Mouse (Mus musculus): ENCODE data around the gene Rsph3b.
"Not testable (repeated sequence)": the region's sequence is repeated elsewhere in the genome, so short reads cannot be mapped to it uniquely, and the experiment has no call there.

The Rsph3b gene

DNA sequence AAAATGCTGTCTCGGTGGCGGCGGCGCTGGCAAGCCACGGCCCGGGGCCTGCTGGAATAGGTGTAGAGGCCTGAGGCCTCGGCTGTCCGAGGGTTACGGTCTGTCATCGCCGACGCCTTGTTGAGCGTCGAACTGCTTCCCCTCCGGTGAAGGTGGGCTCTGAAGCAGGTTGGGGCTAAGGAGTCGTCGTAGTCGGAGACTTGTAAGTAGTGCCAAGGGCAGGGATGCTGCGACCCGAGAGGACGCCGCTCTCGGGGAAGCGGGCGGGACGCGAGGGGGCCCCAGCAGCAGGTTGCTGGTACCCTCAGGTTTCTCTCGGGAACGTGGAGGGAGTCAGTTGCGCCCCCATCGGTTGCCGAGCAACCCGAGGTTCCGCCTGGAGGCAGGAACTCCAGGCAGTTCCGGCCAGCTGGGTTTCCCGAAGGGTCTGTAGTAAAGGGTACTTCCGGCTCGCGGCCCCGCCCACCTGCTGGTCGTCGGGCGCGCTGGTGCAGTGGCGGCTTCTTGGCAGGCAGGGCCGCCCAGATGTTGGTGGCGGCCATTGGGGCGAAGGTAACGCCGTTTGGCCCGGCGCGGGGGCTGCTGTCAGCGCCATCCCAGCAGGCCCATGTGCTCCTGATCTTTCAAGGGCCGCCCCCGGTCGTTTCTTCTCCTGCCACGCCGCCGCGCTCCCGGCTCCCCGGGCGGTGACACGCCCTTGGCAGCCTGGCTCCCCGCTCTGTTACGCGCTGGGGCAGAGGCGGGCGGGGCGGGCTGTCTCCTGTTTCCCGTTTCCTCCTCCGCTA, at the start of gene Rsph3b:
Rsph3b (minus strand) TSS at position 699 of the 785 bp plus-strand sequence.
- DNase-seq (ENCODE audit: low read depth, low spot score), result not testable (repeated sequence)

DNA sequence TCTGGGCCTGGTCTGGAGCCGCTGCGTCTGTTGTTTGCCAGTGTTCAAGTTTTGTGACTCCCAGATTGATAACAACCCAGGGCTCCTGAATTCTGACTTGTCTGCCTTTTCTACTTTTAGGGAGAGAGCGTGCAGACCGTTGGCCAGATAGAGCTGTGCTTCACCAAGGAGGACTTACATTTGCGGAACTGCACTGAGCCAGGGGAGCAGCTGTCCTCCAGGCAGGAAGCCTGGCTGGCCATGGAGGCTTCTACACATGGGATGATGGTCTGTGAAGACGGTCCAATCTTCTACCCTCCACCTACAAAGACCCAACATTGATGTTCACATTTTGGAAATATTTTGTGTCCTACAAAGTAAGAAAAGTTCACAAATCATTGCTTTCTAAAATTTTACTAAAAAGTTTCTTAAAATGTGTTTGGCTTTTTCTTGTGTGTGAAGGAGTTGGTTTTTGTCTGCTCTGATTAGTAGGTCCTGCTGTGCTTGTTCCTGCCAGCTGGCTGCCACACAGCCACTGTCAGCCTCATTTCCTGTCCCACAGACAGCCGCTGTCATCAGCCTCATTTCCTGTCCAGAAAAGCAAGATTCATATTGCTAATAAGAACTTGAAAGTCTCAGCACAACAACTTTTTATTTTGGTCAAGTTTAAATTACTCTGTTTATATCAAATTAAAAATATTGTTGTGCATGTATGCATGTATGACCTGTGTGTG, 49.5 kb upstream of the Rsph3b start:
- DNase-seq (ENCODE audit: low read depth, low spot score), result not testable (repeated sequence)

DNA sequence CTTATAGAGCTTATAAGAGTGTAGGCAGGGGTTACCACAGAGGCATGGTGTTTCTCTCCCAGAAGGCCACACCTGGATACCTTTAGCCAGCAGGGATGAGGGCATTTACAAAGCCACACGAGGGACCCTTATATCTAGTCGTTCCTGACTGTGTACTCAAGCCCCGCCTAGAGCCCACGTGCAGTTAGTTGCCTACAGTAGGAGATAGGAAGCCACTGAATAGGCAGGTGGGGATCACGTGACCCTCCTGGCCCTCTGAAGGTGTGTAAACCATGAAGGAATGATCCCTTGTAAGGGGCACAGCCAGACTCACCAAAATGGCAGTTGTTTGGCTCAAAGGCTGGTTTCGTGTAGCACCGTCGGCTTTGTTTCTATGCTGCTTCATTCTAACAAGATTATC, 48.3 kb upstream of the Rsph3b start:
- DNase-seq (ENCODE audit: low read depth, low spot score), result not testable (repeated sequence)

GRCm38 (mm10) chr17:6995504-6995903, 47.0 kb upstream of the Rsph3b start:
- not testable (repeated sequence) for DNase-seq (ENCODE audit: low read depth, low spot score)

DNA sequence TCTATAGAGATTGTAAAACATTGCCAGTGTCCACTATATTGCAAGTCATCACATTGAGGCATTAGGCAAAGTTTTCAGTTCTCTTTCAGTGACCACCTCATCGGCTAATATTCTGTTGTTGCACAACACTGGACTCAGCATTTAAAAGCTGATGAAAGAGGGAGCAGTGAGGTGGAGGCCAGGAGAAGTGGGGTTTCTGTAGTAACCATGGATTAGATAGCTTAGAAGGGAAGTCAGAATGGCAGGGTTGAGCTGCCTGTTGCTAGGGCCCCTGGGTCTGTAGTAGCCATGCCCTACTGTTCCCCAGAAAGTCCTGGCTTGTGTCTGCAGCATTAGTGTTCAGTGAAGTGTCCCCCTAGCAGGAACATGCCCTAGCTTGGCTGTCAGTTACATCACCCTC, 37.6 kb upstream of the Rsph3b start:
- DNase-seq (ENCODE audit: low read depth, low spot score), result not testable (repeated sequence)

DNA sequence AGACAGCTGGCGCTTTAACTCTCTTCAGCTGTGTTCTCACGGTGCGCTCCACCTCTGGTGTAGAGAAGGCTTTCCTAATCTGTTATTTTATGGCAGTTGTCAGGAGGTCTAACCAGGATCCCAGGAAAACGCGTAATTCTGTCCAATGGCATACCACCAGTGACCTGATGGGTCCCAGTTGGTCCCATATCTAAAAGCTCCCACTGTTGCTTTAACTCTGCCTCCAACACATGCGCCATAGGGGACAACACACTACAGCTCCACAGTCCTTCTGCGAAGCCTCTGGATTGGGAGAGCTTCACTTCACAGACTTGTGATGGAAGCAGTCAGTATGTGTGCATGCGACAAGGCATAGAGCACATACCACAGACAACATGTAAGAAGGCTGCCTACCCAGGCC, 31.7 kb upstream of the Rsph3b start:
- DNase-seq (ENCODE audit: low read depth, low spot score), result not testable (repeated sequence)

DNA sequence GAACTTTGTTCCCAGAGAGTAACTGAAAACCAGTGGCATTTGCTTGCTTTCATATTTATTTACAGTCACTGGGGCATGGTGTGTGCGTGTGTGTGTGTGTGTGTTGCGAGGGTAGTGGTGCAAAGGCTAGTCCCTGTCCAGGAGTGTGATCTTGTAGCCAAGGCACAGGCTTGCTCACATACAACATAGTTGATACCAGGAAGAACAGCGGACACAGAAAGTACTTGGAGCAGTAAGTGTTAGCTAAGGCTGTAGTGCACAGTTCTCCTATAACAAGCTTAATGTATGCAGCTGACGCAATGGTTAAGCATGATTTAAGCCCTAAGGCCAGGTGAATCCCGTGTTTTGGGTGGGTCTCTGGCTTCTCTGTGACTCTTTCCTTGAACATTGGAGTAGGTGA, 30.9 kb upstream of the Rsph3b start:
- not testable (repeated sequence) for DNase-seq (ENCODE audit: low read depth, low spot score)

- not testable (repeated sequence) for DNase-seq (ENCODE audit: low read depth, low spot score)
Observed at GRCm38 (mm10) chr17:6978287-6979248, 30.1 kb upstream of the Rsph3b start, which contains the start of gene Gm49721. TSS of gene Gm49721 (plus strand) at chr17:6978904.

GRCm38 (mm10) chr17:6974985-6975384, 26.5 kb upstream of the Rsph3b start:
- DNase-seq (ENCODE audit: low read depth, low spot score), result not testable (repeated sequence)

GRCm38 (mm10) chr17:6972836-6973396, 24.4 kb upstream of the Rsph3b start:
- not testable (repeated sequence) for DNase-seq (ENCODE audit: low read depth, low spot score)

DNA sequence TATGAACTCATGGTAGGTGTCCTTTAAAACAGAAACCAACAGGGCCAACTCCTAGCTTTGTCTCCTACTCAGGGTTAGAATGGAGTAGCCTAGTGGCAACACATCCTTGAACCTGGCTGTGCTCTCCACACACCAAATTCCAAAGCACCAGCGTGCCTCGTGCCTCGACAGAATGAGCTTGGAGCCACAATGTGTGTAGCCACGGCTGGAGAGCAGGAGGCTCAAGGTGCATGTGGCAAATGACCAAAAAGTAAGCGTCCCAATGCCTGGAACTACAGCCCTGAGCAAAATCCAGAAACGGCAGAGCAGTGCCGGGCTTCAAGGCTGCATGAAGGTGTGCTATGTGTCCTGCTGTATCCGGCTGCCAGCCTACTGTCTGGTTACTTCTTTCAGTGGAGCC, 22.8 kb upstream of the Rsph3b start:
- DNase-seq (ENCODE audit: low read depth, low spot score), result not testable (repeated sequence)

DNA sequence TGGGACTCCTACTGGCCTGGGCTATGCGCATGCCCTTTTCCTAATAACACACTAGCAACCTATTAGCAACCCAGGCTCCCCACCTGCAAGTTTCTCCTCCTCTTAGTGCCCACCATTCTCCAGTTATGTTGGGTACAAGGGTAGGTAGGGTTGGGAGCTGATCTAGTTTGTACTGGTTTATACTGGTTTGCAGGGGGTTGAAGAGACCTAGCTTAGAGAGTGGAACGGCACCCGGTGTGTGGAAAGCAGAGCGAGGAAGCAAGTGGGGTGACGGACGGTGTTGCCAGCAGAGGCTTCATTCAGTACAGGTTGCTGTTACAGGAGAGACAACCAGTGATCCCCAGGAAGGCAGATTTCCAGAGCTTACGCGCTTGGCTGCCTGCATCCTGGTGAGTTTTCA, 21.9 kb upstream of the Rsph3b start, which contains the start of gene Rnaset2b:
Rnaset2b (plus strand) TSS at position 301 of the 400 bp plus-strand sequence.
- DNase-seq (ENCODE audit: low read depth, low spot score), result not testable (repeated sequence)

- not testable (repeated sequence) for DNase-seq (ENCODE audit: low read depth, low spot score)
Observed at GRCm38 (mm10) chr17:6967673-6968072, 19.2 kb upstream of the Rsph3b start.

- DNase-seq (ENCODE audit: low read depth, low spot score), result not testable (repeated sequence)
Observed at GRCm38 (mm10) chr17:6965364-6965763, 16.9 kb upstream of the Rsph3b start.

DNA sequence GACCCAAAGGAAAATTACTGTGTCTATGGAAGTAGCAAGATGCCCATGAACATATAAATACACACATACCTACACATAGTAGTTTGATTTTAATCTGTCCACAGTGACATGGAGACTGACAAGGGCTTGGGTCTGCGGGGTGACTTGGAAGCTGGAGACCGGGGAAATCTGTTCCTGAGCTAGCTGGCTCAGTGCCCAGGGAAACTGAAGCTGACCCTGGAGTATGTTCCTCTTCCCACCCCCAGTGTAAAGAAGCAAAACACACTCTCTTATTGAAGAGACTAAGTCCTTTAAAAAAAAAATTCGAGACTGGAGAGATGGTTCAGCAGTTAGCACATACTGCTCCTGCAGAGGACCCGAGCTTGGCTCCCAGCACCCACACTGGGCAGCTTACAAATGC, 14.5 kb upstream of the Rsph3b start:
- not testable (repeated sequence) for DNase-seq (ENCODE audit: low read depth, low spot score)

- not testable (repeated sequence) for DNase-seq (ENCODE audit: low read depth, low spot score)
Observed at GRCm38 (mm10) chr17:6962339-6962738, 13.9 kb upstream of the Rsph3b start.

GRCm38 (mm10) chr17:6961181-6962000, 12.9 kb upstream of the Rsph3b start:
- DNase-seq (ENCODE audit: low read depth, low spot score), result not testable (repeated sequence)

- DNase-seq (ENCODE audit: low read depth, low spot score), result not testable (repeated sequence)
Observed at GRCm38 (mm10) chr17:6960776-6961175, 12.3 kb upstream of the Rsph3b start, which contains the start of gene Tagap1. TSS of gene Tagap1 (minus strand) at chr17:6961156.

DNA sequence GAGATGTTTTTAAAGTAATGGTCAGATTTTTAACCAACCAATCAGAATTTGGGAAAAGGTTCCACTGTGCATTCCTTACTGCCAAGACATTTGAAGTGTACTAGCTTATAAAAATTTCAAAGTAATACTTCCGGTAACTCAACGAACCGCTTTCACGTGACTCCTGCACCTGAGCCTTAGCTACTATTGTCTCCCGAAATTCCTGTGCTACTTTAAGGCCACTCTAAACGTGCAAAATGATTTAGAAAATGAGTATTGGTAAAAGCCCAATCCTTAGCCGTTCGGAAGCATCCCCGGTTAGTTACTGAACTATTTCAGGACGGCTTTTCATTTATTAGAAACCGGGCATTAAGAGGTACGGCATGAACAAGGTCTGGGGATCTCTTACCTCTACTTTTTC, 11.9 kb upstream of the Rsph3b start:
- DNase-seq (ENCODE audit: low read depth, low spot score), result not testable (repeated sequence)

Data from retina, adult 2 months (tissue).